Mouse (Mus musculus): ENCODE measurements at regions not wholly inside any gene's neighbourhood (a gene's known extent, or its start where the extent isn't known, plus 50 kb on each side); places are given as distances from the start of the nearest gene placed in this dataset.

GRCm38 (mm10) chr2:51047520-51047919 is 101.4 kb downstream of the Rnd3 start:
- Histone ChIP-seq H3K9ac (no peak overlapping the region), H3K9me3 (no peaks in the 10 kb centered on the region), H3K36me3 (no peaks in the 10 kb centered on the region), H3K4me1 (replicated peaks) (peaks cover 15% of the 10 kb centered on the region), H3K4me2 (no peak overlapping the region), H3K27ac (replicated peaks) (no peak overlapping the region), H3K4me3 (no peak overlapping the region), H3K27me3 (no peaks in the 10 kb centered on the region)
- WGBS: 46% methylated on average over 5 of the region's 5 CpGs
- ATAC-seq (ENCODE audit: low read depth): no peak

GRCm38 (mm10) chr2:51045626-51046025 is 103.3 kb downstream of the Rnd3 start:
- ATAC-seq (ENCODE audit: low read depth): no peak
- no peaks in the 10 kb centered on the region for H3K36me3 ChIP-seq
- WGBS: 43% methylated on average over 2 of the region's 2 CpGs
- no peak overlapping the region for H3K4me2 ChIP-seq
- no peaks in the 10 kb centered on the region for H3K9me3 ChIP-seq
- H3K4me1 ChIP-seq (replicated peaks): peaks cover 22% of the 10 kb centered on the region
- H3K27me3 ChIP-seq: no peaks in the 10 kb centered on the region
- H3K27ac ChIP-seq (replicated peaks): no peak overlapping the region
- H3K9ac ChIP-seq: no peak overlapping the region
- no peak overlapping the region for H3K4me3 ChIP-seq

- ATAC-seq (ENCODE audit: low read depth): no peak
- Histone ChIP-seq H3K4me2 (no peak overlapping the region), H3K36me3 (no peaks in the 10 kb centered on the region), H3K4me1 (replicated peaks) (peaks cover 40% of the 10 kb centered on the region), H3K27me3 (no peaks in the 10 kb centered on the region), H3K27ac (replicated peaks) (no peak overlapping the region), H3K4me3 (no peak overlapping the region), H3K9me3 (no peaks in the 10 kb centered on the region), H3K9ac (no peak overlapping the region)
- 39% methylated on average over 7 of the region's 7 CpGs for WGBS
Observed at GRCm38 (mm10) chr2:51041101-51041500, 107.8 kb downstream of the Rnd3 start.

- Histone ChIP-seq H3K9me3 (no peaks in the 10 kb centered on the region), H3K27me3 (no peaks in the 10 kb centered on the region), H3K36me3 (no peaks in the 10 kb centered on the region), H3K4me2 (peak overlapping the region; percentile 15; the same call in 1 of the 2 replicates), H3K4me3 (no peak overlapping the region), H3K27ac (replicated peaks) (no peak overlapping the region), H3K4me1 (replicated peaks) (peaks cover 49% of the 10 kb centered on the region), H3K9ac (no peak overlapping the region)
- WGBS: 24% methylated on average over 6 of the region's 6 CpGs
- ATAC-seq (ENCODE audit: low read depth): peak; percentile 59; the same call in 1 of the 2 replicates
Observed at GRCm38 (mm10) chr2:51038685-51039084, 110.2 kb downstream of the Rnd3 start.

- ATAC-seq (ENCODE audit: low read depth): no peak
- H3K4me2 ChIP-seq: no peak overlapping the region
- H3K4me3 ChIP-seq: no peak overlapping the region
- H3K36me3 ChIP-seq: no peaks in the 10 kb centered on the region
- H3K27ac ChIP-seq (replicated peaks): peak overlapping the region; percentile 39; the same call in 1 of the 2 replicates
- no peak overlapping the region for H3K9ac ChIP-seq
- H3K4me1 ChIP-seq (replicated peaks): peaks cover 60% of the 10 kb centered on the region
- 48% methylated on average over 5 of the region's 5 CpGs for WGBS
- no peaks in the 10 kb centered on the region for H3K27me3 ChIP-seq
- H3K9me3 ChIP-seq: no peaks in the 10 kb centered on the region
Observed at GRCm38 (mm10) chr2:51036995-51037394, 111.9 kb downstream of the Rnd3 start.

- H3K9me3 ChIP-seq: no peaks in the 10 kb centered on the region
- H3K27ac ChIP-seq (replicated peaks): peak overlapping the region; percentile 39
- no peak overlapping the region for H3K4me2 ChIP-seq
- no peaks in the 10 kb centered on the region for H3K36me3 ChIP-seq
- peaks cover 55% of the 10 kb centered on the region for H3K4me1 ChIP-seq (replicated peaks)
- no peak overlapping the region for H3K9ac ChIP-seq
- H3K27me3 ChIP-seq: no peaks in the 10 kb centered on the region
- WGBS: 33% methylated on average over 8 of the region's 8 CpGs
- ATAC-seq (ENCODE audit: low read depth): no peak
- no peak overlapping the region for H3K4me3 ChIP-seq
Observed at GRCm38 (mm10) chr2:51036190-51036755, 112.6 kb downstream of the Rnd3 start.

- Histone ChIP-seq H3K9me3 (no peaks in the 10 kb centered on the region), H3K27me3 (no peaks in the 10 kb centered on the region), H3K9ac (no peak overlapping the region), H3K4me1 (replicated peaks) (peaks cover 42% of the 10 kb centered on the region), H3K4me2 (no peak overlapping the region), H3K27ac (replicated peaks) (no peak overlapping the region), H3K36me3 (no peaks in the 10 kb centered on the region), H3K4me3 (no peak overlapping the region)
- no peak for ATAC-seq (ENCODE audit: low read depth)
- 88% methylated on average over 7 of the region's 7 CpGs for WGBS
Observed at GRCm38 (mm10) chr2:51033881-51034280, 115.0 kb downstream of the Rnd3 start.

- Histone ChIP-seq H3K9ac (no peak overlapping the region), H3K27me3 (no peaks in the 10 kb centered on the region), H3K9me3 (no peaks in the 10 kb centered on the region), H3K4me2 (no peak overlapping the region), H3K4me3 (no peak overlapping the region), H3K4me1 (replicated peaks) (peaks cover 4% of the 10 kb centered on the region; the same call in 1 of the 2 replicates), H3K27ac (replicated peaks) (no peak overlapping the region), H3K36me3 (no peaks in the 10 kb centered on the region)
- no peak for ATAC-seq (ENCODE audit: low read depth)
- WGBS: 80% methylated on average over 2 of the region's 2 CpGs
Observed at GRCm38 (mm10) chr2:51022479-51022878, 126.4 kb downstream of the Rnd3 start.

GRCm38 (mm10) chr2:51016129-51016402 is 132.8 kb downstream of the Rnd3 start:
- Histone ChIP-seq H3K4me1 (replicated peaks) (peaks cover 6% of the 10 kb centered on the region; the same call in 1 of the 2 replicates), H3K27ac (replicated peaks) (no peak overlapping the region), H3K9ac (no peak overlapping the region), H3K36me3 (no peaks in the 10 kb centered on the region), H3K4me3 (no peak overlapping the region), H3K27me3 (no peaks in the 10 kb centered on the region), H3K4me2 (no peak overlapping the region), H3K9me3 (no peaks in the 10 kb centered on the region)
- ATAC-seq (ENCODE audit: low read depth): no peak
- WGBS: 77% methylated on average over 5 of the region's 5 CpGs

- ATAC-seq (ENCODE audit: low read depth): no peak
- Histone ChIP-seq H3K9ac (no peak overlapping the region), H3K9me3 (no peaks in the 10 kb centered on the region), H3K27me3 (no peaks in the 10 kb centered on the region), H3K4me2 (no peak overlapping the region), H3K4me1 (replicated peaks) (peaks cover 6% of the 10 kb centered on the region; the same call in 1 of the 2 replicates), H3K4me3 (no peak overlapping the region), H3K36me3 (no peaks in the 10 kb centered on the region), H3K27ac (replicated peaks) (no peak overlapping the region)
- 75% methylated on average over 7 of the region's 7 CpGs for WGBS
Observed at GRCm38 (mm10) chr2:51015360-51016128, 133.4 kb downstream of the Rnd3 start.

GRCm38 (mm10) chr2:51014232-51014631 is 134.7 kb downstream of the Rnd3 start:
- Histone ChIP-seq H3K27ac (replicated peaks) (no peak overlapping the region), H3K9ac (no peak overlapping the region), H3K4me2 (no peak overlapping the region), H3K36me3 (no peaks in the 10 kb centered on the region), H3K4me3 (no peak overlapping the region), H3K27me3 (no peaks in the 10 kb centered on the region), H3K9me3 (no peaks in the 10 kb centered on the region), H3K4me1 (replicated peaks) (0 out of 2 replicates have a peak, but pooled peaks cover 3% of the 10 kb centered on the region)
- no peak for ATAC-seq (ENCODE audit: low read depth)

- 67% methylated on average over 2 of the region's 2 CpGs for WGBS
- Histone ChIP-seq H3K4me1 (replicated peaks) (peaks cover 4% of the 10 kb centered on the region; the same call in 1 of the 2 replicates), H3K27ac (replicated peaks) (no peak overlapping the region), H3K9me3 (no peaks in the 10 kb centered on the region), H3K4me3 (no peak overlapping the region), H3K36me3 (no peaks in the 10 kb centered on the region), H3K4me2 (no peak overlapping the region), H3K27me3 (no peaks in the 10 kb centered on the region), H3K9ac (no peak overlapping the region)
- no peak for ATAC-seq (ENCODE audit: low read depth)
Observed at GRCm38 (mm10) chr2:51013090-51013489, 135.8 kb downstream of the Rnd3 start.

GRCm38 (mm10) chr2:51008251-51008533 is 140.7 kb downstream of the Rnd3 start:
- Histone ChIP-seq H3K27ac (replicated peaks) (no peak overlapping the region), H3K36me3 (no peaks in the 10 kb centered on the region), H3K4me2 (no peak overlapping the region), H3K4me1 (replicated peaks) (peaks cover 7% of the 10 kb centered on the region), H3K27me3 (no peaks in the 10 kb centered on the region), H3K9ac (no peak overlapping the region), H3K9me3 (no peaks in the 10 kb centered on the region), H3K4me3 (no peak overlapping the region)
- ATAC-seq (ENCODE audit: low read depth): no peak
- 68% methylated on average over 2 of the region's 2 CpGs for WGBS

Data from neural tube, embryonic 13.5 days (tissue).